Mouse (Mus musculus): ENCODE measurements around the gene Olfr288. TPM values are rescaled to one million over a fixed set of nuclear protein-coding genes. Genes with fewer than 3 reads are reported as not detected.

The Olfr288 gene
- polyA plus RNA-seq, 1 experiment from 2014 or later: not detected

GRCm38 (mm10) chr15:98157253-98157652, 38.1 kb downstream of the Olfr288 start:
- Histone ChIP-seq H3K4me1 (peaks cover 15% of the 10 kb centered on the region), H3K27me3 (replicated peaks; ENCODE audit: low read depth, poor library complexity, severe bottlenecking) (no peaks in the 10 kb centered on the region)
- DNase-seq (ENCODE audit: low spot score): no peak

DNA sequence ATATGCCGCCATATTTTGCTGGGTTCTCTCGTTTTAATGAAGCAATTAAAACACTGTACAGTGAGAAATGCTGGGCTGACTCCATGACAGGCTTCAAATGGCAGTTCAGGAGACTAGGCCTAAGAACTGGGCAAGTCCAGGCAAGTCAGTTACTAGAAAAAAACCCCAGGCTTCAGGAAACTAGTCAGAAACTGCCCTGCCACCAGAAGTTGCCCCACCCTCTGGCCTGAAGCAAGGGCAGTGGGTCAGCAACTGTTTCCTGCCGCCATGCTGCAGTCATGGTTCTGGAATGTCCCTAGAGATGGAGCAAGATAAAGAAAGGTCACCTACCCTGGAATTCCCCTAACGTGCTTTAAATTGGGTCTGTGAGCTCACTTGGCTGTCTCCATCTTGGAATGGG, 39.4 kb downstream of the Olfr288 start:
- Histone ChIP-seq H3K4me3 (no peak overlapping the region), H3K27ac (replicated peaks) (no peak overlapping the region), H3K4me1 (peaks cover 10% of the 10 kb centered on the region), H3K36me3 (replicated peaks) (no peaks in the 10 kb centered on the region), H3K9me3 (no peaks in the 10 kb centered on the region), H3K27me3 (replicated peaks; ENCODE audit: low read depth, poor library complexity, severe bottlenecking) (no peaks in the 10 kb centered on the region)
- DNase-seq (ENCODE audit: low spot score): no peak
- 64% methylated on average over 4 of the region's 4 CpGs for WGBS

More at GRCm38 (mm10) chr15:98157253-98157652, 38.1 kb downstream of the Olfr288 start:
- no peak overlapping the region for H3K27ac ChIP-seq (replicated peaks)
- H3K9me3 ChIP-seq: no peaks in the 10 kb centered on the region
- H3K36me3 ChIP-seq (replicated peaks): no peaks in the 10 kb centered on the region
- WGBS: 68% methylated on average over 1 of the region's 1 CpGs
- H3K4me3 ChIP-seq: no peak overlapping the region

- Histone ChIP-seq H3K9me3 (no peaks in the 10 kb centered on the region), H3K4me3 (no peak overlapping the region), H3K36me3 (replicated peaks) (no peaks in the 10 kb centered on the region), H3K4me1 (peaks cover 5% of the 10 kb centered on the region; the same call in 1 of the 2 replicates), H3K27me3 (replicated peaks; ENCODE audit: low read depth, poor library complexity, severe bottlenecking) (no peaks in the 10 kb centered on the region), H3K27ac (replicated peaks) (no peak overlapping the region)
- no peak for DNase-seq (ENCODE audit: low spot score)
- 94% methylated on average over 5 of the region's 5 CpGs for WGBS
Observed at GRCm38 (mm10) chr15:98155272-98155671, 40.1 kb downstream of the Olfr288 start.

GRCm38 (mm10) chr15:98154631-98155030, 40.7 kb downstream of the Olfr288 start:
- DNase-seq (ENCODE audit: low spot score): no peak
- no peaks in the 10 kb centered on the region for H3K27me3 ChIP-seq (replicated peaks; ENCODE audit: low read depth, poor library complexity, severe bottlenecking)
- peaks cover 5% of the 10 kb centered on the region; the same call in 1 of the 2 replicates for H3K4me1 ChIP-seq

DNA sequence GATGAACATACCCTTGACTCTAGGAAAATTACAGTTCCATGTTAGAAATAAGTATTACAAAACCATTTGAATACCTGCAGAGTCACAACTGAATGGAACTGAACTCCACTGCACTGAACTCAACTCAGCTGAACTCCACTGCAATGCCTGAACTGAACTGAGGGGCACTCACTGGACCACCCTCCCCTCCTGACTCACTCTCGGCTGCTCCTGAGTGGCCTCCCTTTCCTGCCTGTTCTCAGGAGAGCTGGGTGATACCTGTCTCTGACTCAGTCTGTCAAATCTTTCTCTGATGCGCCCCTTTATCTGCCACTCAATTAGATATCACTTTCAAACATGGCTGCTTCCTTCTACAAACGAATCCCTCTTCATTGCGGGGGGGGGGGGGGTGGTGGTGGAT, 41.2 kb downstream of the Olfr288 start:
- H3K27me3 ChIP-seq (replicated peaks; ENCODE audit: low read depth, poor library complexity, severe bottlenecking): no peaks in the 10 kb centered on the region
- H3K4me3 ChIP-seq: no peak overlapping the region
- H3K27ac ChIP-seq (replicated peaks): no peak overlapping the region
- WGBS: 72% methylated on average over 4 of the region's 4 CpGs
- H3K36me3 ChIP-seq (replicated peaks): no peaks in the 10 kb centered on the region
- no peak for DNase-seq (ENCODE audit: low spot score)
- H3K4me1 ChIP-seq: peaks cover 5% of the 10 kb centered on the region; the same call in 1 of the 2 replicates
- H3K9me3 ChIP-seq: no peaks in the 10 kb centered on the region

More at GRCm38 (mm10) chr15:98154631-98155030, 40.7 kb downstream of the Olfr288 start:
- no peak overlapping the region for H3K4me3 ChIP-seq
- H3K27ac ChIP-seq (replicated peaks): no peak overlapping the region
- no peaks in the 10 kb centered on the region for H3K36me3 ChIP-seq (replicated peaks)
- no peaks in the 10 kb centered on the region for H3K9me3 ChIP-seq
- 83% methylated on average over 3 of the region's 3 CpGs for WGBS

- Histone ChIP-seq H3K9me3 (no peaks in the 10 kb centered on the region), H3K4me1 (peaks cover 5% of the 10 kb centered on the region; the same call in 1 of the 2 replicates), H3K27me3 (replicated peaks; ENCODE audit: low read depth, poor library complexity, severe bottlenecking) (no peaks in the 10 kb centered on the region), H3K36me3 (replicated peaks) (no peaks in the 10 kb centered on the region), H3K27ac (replicated peaks) (no peak overlapping the region), H3K4me3 (no peak overlapping the region)
- WGBS: 33% methylated on average over 3 of the region's 3 CpGs
- DNase-seq (ENCODE audit: low spot score): peak; percentile 39
Observed at GRCm38 (mm10) chr15:98153625-98154024, 41.7 kb downstream of the Olfr288 start.

DNA sequence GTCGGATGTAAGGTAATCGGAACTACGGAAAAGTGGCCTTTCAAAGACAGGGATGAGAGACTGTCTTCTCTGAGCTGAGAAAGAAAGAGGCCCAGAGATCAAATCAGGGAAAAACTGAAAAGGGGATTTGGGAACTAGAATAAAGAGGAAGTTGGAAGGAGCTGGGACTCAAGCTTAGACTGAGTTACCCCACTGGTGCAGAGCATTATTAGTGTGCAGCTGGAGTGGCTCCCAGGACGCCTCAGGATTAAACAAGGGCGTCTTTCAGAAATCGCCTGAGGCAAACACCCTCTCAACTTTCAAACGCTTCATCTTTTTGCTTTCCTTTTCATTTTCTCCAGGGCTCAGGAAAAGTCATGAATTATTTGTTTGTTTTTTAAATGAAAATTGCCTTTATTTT, 42.4 kb downstream of the Olfr288 start:
- Histone ChIP-seq H3K27ac (replicated peaks) (no peak overlapping the region), H3K4me3 (no peak overlapping the region), H3K36me3 (replicated peaks) (no peaks in the 10 kb centered on the region), H3K9me3 (no peaks in the 10 kb centered on the region), H3K27me3 (replicated peaks; ENCODE audit: low read depth, poor library complexity, severe bottlenecking) (no peaks in the 10 kb centered on the region), H3K4me1 (peaks cover 5% of the 10 kb centered on the region; the same call in 1 of the 2 replicates)
- 52% methylated on average over 7 of the region's 7 CpGs for WGBS
- DNase-seq (ENCODE audit: low spot score): no peak

GRCm38 (mm10) chr15:98149166-98149602, 46.2 kb downstream of the Olfr288 start:
- no peaks in the 10 kb centered on the region for H3K27me3 ChIP-seq (replicated peaks; ENCODE audit: low read depth, poor library complexity, severe bottlenecking)
- H3K9me3 ChIP-seq: no peaks in the 10 kb centered on the region
- DNase-seq (ENCODE audit: low spot score): no peak
- 78% methylated on average over 10 of the region's 10 CpGs for WGBS
- H3K36me3 ChIP-seq (replicated peaks): no peaks in the 10 kb centered on the region
- H3K4me1 ChIP-seq: peaks cover 23% of the 10 kb centered on the region
- no peak overlapping the region for H3K27ac ChIP-seq (replicated peaks)
- H3K4me3 ChIP-seq: no peak overlapping the region

DNA sequence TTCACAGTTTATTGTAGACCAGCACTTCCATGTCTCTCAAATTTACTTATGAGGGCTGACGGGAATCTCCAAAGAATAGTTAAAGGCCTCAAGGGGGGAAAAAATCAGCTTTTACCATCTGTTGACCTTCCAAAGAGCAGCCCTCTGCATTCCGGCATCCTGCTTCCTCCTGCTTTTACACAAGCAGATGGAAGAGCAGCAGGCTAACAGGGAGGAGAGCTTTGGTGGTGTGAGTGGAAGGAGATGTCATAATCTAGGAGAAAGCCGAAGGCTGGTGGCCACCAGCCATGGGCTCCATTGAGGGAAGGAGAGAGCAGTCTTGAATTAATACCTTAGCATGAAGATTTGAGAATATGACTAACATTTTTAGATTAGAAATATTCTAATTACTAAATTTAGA, 47.0 kb downstream of the Olfr288 start:
- H3K4me1 ChIP-seq: peaks cover 24% of the 10 kb centered on the region
- DNase-seq (ENCODE audit: low spot score): no peak
- WGBS: 78% methylated on average over 3 of the region's 3 CpGs
- H3K4me3 ChIP-seq: no peak overlapping the region
- H3K27ac ChIP-seq (replicated peaks): no peak overlapping the region; the same call in 1 of the 2 replicates
- H3K9me3 ChIP-seq: no peaks in the 10 kb centered on the region
- no peaks in the 10 kb centered on the region for H3K36me3 ChIP-seq (replicated peaks)
- no peaks in the 10 kb centered on the region for H3K27me3 ChIP-seq (replicated peaks; ENCODE audit: low read depth, poor library complexity, severe bottlenecking)

GRCm38 (mm10) chr15:98145559-98146181, 49.7 kb downstream of the Olfr288 start:
- H3K4me3 ChIP-seq: peak overlapping the region; percentile 95
- no peaks in the 10 kb centered on the region for H3K27me3 ChIP-seq (replicated peaks; ENCODE audit: low read depth, poor library complexity, severe bottlenecking)
- H3K9me3 ChIP-seq: no peaks in the 10 kb centered on the region
- 1% methylated on average over 38 of the region's 38 CpGs for WGBS
- DNase-seq (ENCODE audit: low spot score): peak; percentile 95
- H3K27ac ChIP-seq (replicated peaks): peak overlapping the region; percentile 93
- peaks cover 19% of the 10 kb centered on the region for H3K36me3 ChIP-seq (replicated peaks)
- peaks cover 18% of the 10 kb centered on the region for H3K4me1 ChIP-seq

DNA sequence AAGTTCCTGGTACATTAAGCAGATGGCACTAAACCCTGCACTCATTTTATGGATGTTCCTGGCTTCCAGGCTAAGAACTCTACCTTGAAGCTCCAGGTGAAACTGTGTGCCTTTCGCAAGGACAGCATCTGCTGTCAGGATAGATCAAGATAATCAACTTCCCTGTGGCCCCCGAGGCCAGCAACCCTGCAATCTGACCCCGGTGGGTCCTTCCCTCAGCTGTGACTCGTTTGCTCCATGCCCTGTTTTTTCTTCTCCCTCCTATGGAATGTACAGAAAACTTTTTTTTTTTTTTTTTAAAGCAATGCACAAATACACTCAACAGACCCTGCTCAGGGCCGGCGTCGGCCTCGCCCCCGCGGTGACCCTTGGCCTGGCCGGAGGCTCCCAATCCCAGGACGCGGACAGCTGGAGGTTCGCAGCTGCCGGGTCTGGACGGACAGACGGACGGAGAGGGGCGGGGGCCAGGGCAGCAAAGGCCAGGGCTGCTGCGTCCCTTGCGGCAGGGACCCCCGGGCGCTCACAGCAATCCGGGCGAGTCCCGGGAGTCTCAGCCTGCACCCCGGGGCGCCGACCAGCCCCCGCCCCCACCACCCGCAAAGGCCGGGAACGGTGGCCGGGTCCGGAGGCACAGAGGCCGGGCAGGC, 50.4 kb downstream of the Olfr288 start:
- DNase-seq (ENCODE audit: low spot score): peak; percentile 57
- Histone ChIP-seq H3K36me3 (replicated peaks) (peaks cover 26% of the 10 kb centered on the region), H3K27ac (replicated peaks) (peak overlapping the region; percentile 93), H3K27me3 (replicated peaks; ENCODE audit: low read depth, poor library complexity, severe bottlenecking) (no peaks in the 10 kb centered on the region), H3K9me3 (no peaks in the 10 kb centered on the region), H3K4me3 (peak overlapping the region; percentile 95), H3K4me1 (peaks cover 18% of the 10 kb centered on the region)
- under 1% methylated on average over 36 of the region's 36 CpGs for WGBS

DNA sequence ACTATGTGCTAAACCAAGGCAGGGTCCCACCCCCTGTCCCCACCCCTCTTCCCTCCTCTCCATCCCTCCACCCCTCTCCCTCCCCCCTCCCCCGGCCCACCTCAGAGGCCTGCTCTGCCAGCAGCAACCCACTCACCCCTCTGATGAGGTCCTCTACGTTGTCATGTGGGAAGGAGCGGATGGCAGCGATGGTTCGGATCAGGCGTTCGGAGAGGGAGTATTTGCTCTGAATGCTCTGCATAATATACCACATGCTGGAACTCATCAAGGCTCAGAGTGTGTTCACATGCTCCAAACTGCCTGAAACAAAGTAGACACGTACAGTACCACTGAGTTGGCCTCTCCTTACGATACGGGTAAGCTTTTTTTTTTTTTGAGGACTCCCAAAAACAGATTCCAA, 52.8 kb downstream of the Olfr288 start:
- Histone ChIP-seq H3K4me1 (peaks cover 18% of the 10 kb centered on the region), H3K4me3 (no peak overlapping the region), H3K36me3 (replicated peaks) (peaks cover 49% of the 10 kb centered on the region), H3K27ac (replicated peaks) (no peak overlapping the region), H3K27me3 (replicated peaks; ENCODE audit: low read depth, poor library complexity, severe bottlenecking) (no peaks in the 10 kb centered on the region), H3K9me3 (no peaks in the 10 kb centered on the region)
- no peak for DNase-seq (ENCODE audit: low spot score)
- WGBS: 83% methylated on average over 10 of the region's 10 CpGs

GRCm38 (mm10) chr15:98140809-98141208, 54.5 kb downstream of the Olfr288 start:
- H3K36me3 ChIP-seq (replicated peaks): peaks cover 66% of the 10 kb centered on the region
- DNase-seq (ENCODE audit: low spot score): no peak
- WGBS: 89% methylated on average over 5 of the region's 5 CpGs
- no peak overlapping the region for H3K4me3 ChIP-seq
- H3K4me1 ChIP-seq: peaks cover 14% of the 10 kb centered on the region
- no peaks in the 10 kb centered on the region for H3K9me3 ChIP-seq
- H3K27me3 ChIP-seq (replicated peaks; ENCODE audit: low read depth, poor library complexity, severe bottlenecking): no peaks in the 10 kb centered on the region
- H3K27ac ChIP-seq (replicated peaks): no peak overlapping the region
